Comparison of ENCODE assay signal across 8 mouse cellular contexts in genomic region chr9:118678020-118678750, GRCm38 (mm10).
A peak's percentile ranks its signal among the peaks of the same experiment; 100 is the strongest.
DNase-seq lines count a peak whose midpoint lies in the region; ATAC-seq lines count a peak whose summit lies in the region.
"Had no signal": no experiment of that assay in that cellular context is flagged by ENCODE, and none has a peak within 500 bp of the region (broad histone marks: within the 10 kb centered on the region; RNA-seq: fewer than 3 reads in every experiment).

No protein-coding gene starts in this region.

- no peak overlapping the region for H3K4me2 ChIP-seq in lung, embryonic 15.5 days

- ATAC-seq in lung, embryonic 15.5 days (ENCODE audit: borderline replicate concordance, extremely low read depth, low FRiP score, low TSS enrichment) = peak; percentile 66; the same call in 1 of the 2 replicates
- peak; percentile 30; the same call in 1 of the 2 replicates for ATAC-seq in common myeloid progenitor, adult 5-6 weeks (replicated peaks; ENCODE audit: low read depth, poor library complexity, severe bottlenecking)

- H3K4me3 ChIP-seq in lung, embryonic 15.5 days = no peak overlapping the region
- no peak overlapping the region for H3K4me3 ChIP-seq in limb, embryonic 10.5 days

- no peaks in the 10 kb centered on the region for H3K27me3 ChIP-seq in lung, embryonic 15.5 days
- no peaks in the 10 kb centered on the region for H3K27me3 ChIP-seq in limb, embryonic 10.5 days (ENCODE audit: low read depth, poor library complexity, severe bottlenecking)

- no peak for DNase-seq in lung, adult 18-20 months
- peak; percentile 55 for DNase-seq in limb, embryonic 10.5 days (ENCODE audit: low spot score)
- peak; percentile 30 to 62 for DNase-seq in thymus, adult 18-20 months
- no peak for DNase-seq in urinary bladder, postnatal 14 days (ENCODE audit: low spot score)
- no peak for DNase-seq in left cerebral cortex, adult 9 months (ENCODE audit: low spot score in 2 of 2)
- DNase-seq: right cerebral cortex, postnatal 14 days had no signal

- H3K9me3 ChIP-seq in lung, embryonic 15.5 days = no peaks in the 10 kb centered on the region
- no peaks in the 10 kb centered on the region for H3K9me3 ChIP-seq in limb, embryonic 10.5 days (replicated peaks)

- peaks cover 38% of the 10 kb centered on the region for H3K4me1 ChIP-seq in lung, embryonic 15.5 days
- H3K4me1 ChIP-seq in limb, embryonic 10.5 days = peaks cover 46% of the 10 kb centered on the region

- peak overlapping the region; percentile 69 for H3K27ac ChIP-seq in lung, embryonic 15.5 days
- peak overlapping the region; percentile 74 for H3K27ac ChIP-seq in limb, embryonic 10.5 days

- no peaks in the 10 kb centered on the region for H3K36me3 ChIP-seq in lung, embryonic 15.5 days
- H3K36me3 ChIP-seq in limb, embryonic 10.5 days = peaks cover 24% of the 10 kb centered on the region

- 43% methylated on average over 15 of the region's 15 CpGs for WGBS in lung, embryonic 15.5 days
- 27% methylated on average over 15 of the region's 15 CpGs for WGBS in limb, embryonic 10.5 days

- no peak overlapping the region for H3K9ac ChIP-seq in lung, embryonic 15.5 days

Comparison
In these comparisons a context has a peak if more than half of its experiments do, and no peak if none do; other contexts are left out.
1. DNase-seq: peak in limb, embryonic 10.5 days (single experiment) and thymus, adult 18-20 months (2 of 2); none in lung, adult 18-20 months (0 of 2), urinary bladder, postnatal 14 days (single experiment) and left cerebral cortex, adult 9 months (0 of 2).